Mouse (Mus musculus) E14TG2a.4 (cell line): ENCODE data around the gene Bmper.

ENCODE experiments used
- CTCF ChIP-seq: conservative IDR thresholded peaks from 2 replicates; pipeline ENCODE4 v1.5.1; 2014; ENCODE audit warnings: low read length
- NANOG ChIP-seq: IDR thresholded peaks from 2 replicates; pipeline ENCODE4 v1.6.1; 2014; ENCODE audit warnings: borderline replicate concordance, low read length, mixed read lengths
- POU5F1 ChIP-seq: IDR thresholded peaks from 2 replicates; pipeline ENCODE4 v1.6.1; 2014; ENCODE audit warnings: low read length, borderline replicate concordance

DNA sequence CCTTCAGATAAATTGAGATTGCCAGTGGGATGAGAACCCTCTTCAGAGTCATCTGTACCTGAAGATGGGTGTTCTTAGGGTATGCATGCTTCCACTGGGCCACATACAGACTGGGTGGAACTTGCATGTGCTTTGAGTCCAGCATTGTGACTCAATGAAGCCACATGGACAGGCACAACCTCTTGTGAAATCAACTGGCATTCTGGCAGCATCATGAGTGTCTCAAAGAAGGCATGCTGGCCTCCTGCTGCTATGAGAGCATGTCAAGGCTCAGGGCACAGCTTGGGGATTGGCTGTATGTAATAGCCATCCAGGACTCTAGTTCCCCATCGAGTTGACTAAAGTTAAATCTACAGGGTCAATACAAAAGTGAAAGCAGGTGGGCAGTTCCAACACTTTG, 200.9 kb downstream of the Bmper start:
- TF ChIP-seq CTCF (no peak), NANOG (no peak), POU5F1 (no peak)
